ENCODE assay signal across 19 mouse cellular contexts in the genomic region with DNA sequence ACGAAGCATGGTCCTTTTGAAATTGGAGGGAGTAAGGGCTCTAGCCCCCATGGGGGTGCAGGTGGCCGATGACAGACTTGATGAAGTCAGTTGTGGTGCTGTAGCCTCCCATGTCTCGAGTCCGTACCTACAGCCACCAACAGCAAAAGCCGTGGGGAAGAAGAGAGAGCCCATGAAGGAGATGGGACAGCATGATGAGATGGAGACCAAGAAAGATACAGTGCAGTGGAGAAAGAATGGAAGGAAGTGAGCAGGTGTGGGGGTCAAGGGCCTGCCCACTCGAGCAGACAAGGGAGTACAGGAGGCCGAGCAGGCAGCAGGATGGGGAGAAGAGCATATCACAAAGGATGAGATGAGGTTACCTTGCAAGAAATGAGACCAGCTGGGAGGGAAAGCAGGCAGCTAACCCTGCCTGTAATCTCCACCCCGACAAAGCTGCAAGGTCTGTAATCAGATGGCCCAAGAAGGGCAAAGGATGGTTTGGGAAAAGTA. TPM values are rescaled to one million over a fixed set of nuclear protein-coding genes. Genes with fewer than 3 reads are reported as not detected.
DNase-seq lines count a peak whose midpoint lies in the region; ATAC-seq and TF ChIP-seq lines count a peak whose summit lies in the region.
"Had no signal": no experiment of that assay in that cellular context is flagged by ENCODE, and none has a peak within 500 bp of the region (broad histone marks: within the 10 kb centered on the region; RNA-seq: fewer than 3 reads in every experiment).

No protein-coding gene starts in this region.

- ATAC-seq in liver, embryonic 14.5 days (ENCODE audit: insufficient read depth), result peak; percentile 7; the same call in 1 of the 2 replicates
- ATAC-seq: forebrain, postnatal 0 days; midbrain, embryonic 16.5 days; Patski had no signal

- no peaks in the 10 kb centered on the region for H3K9me3 ChIP-seq in ES-E14 (ENCODE audit: control insufficient read depth, insufficient read depth, low read depth, low read length)
- H3K9me3 ChIP-seq in liver, embryonic 14.5 days (ENCODE audit: control insufficient read depth, low read length), result no peaks in the 10 kb centered on the region
- H3K9me3 ChIP-seq: embryonic facial prominence, embryonic 13.5 days; heart, embryonic 15.5 days; limb, embryonic 13.5 days; lung, embryonic 15.5 days had no signal

- in situ Hi-C loops in ES-E14 (cut with MboI; ENCODE audit: low sequenced_read_pairs in 2 of 2, unreplicated experiment in 2 of 2), result no loop called here

- no peaks in the 10 kb centered on the region for H3K27me3 ChIP-seq in liver, embryonic 14.5 days (ENCODE audit: control insufficient read depth, insufficient read depth, low read length)
- H3K27me3 ChIP-seq: embryonic facial prominence, embryonic 13.5 days; heart, embryonic 15.5 days; limb, embryonic 13.5 days; lung, embryonic 15.5 days; Patski had no signal

- no peak for TF ChIP-seq CTCF in layer of hippocampus, adult 2 months (conservative IDR thresholded peaks at IDR 0.05)
- TF ChIP-seq CTCF in liver, embryonic 14.5 days (IDR thresholded peaks at IDR 0.05; ENCODE audit: low read depth), result no peak

- no peak overlapping the region for H3K9ac ChIP-seq in ES-E14 (ENCODE audit: insufficient read depth, low read depth, low read length, poor library complexity, severe bottlenecking)
- H3K9ac ChIP-seq in liver, embryonic 14.5 days (replicated peaks), result no peak overlapping the region
- H3K9ac ChIP-seq: embryonic facial prominence, embryonic 13.5 days; forebrain, postnatal 0 days; heart, embryonic 15.5 days; limb, embryonic 13.5 days; lung, embryonic 15.5 days had no signal

- H3K27ac ChIP-seq in layer of hippocampus, adult 2 months, result peak overlapping the region; percentile 81
- H3K27ac ChIP-seq in ES-E14 (ENCODE audit: insufficient read depth, low read depth, low read length, poor library complexity, severe bottlenecking), result no peak overlapping the region
- no peak overlapping the region for H3K27ac ChIP-seq in liver, embryonic 14.5 days
- H3K27ac ChIP-seq: embryonic facial prominence, embryonic 13.5 days; heart, embryonic 15.5 days; limb, embryonic 13.5 days; lung, embryonic 15.5 days; macrophage had no signal

- no peak for DNase-seq in layer of hippocampus, adult 2 months (ENCODE audit: low spot score in 2 of 2)
- no peak for DNase-seq in layer of hippocampus, adult 9-11 months
- DNase-seq in 416B (ENCODE audit: low read depth), result peak; percentile 57
- DNase-seq in ES-E14 (ENCODE audit: low read depth, low spot score), result peak; percentile 31
- no peak for DNase-seq in liver, embryonic 14.5 days (ENCODE audit: low read depth in 3 of 3, low spot score in 3 of 3)
- no peak for DNase-seq in right cerebral cortex, adult 18-20 months
- DNase-seq in cerebellum, postnatal 10 days, result no peak
- DNase-seq in layer of hippocampus, postnatal 10 days (ENCODE audit: low spot score in 2 of 2), result no peak
- DNase-seq: cerebellum, postnatal 14 days; forebrain, postnatal 0 days; thymus, postnatal 25 days had no signal

- peaks cover 71% of the 10 kb centered on the region for H3K36me3 ChIP-seq in ES-E14 (ENCODE audit: control insufficient read depth, insufficient read depth, low read length, poor library complexity, severe bottlenecking)
- H3K36me3 ChIP-seq in liver, embryonic 14.5 days (replicated peaks; ENCODE audit: control insufficient read depth, insufficient read depth, low read depth), result peaks cover 61% of the 10 kb centered on the region

- 19% methylated on average over 8 of the region's 8 CpGs for WGBS in liver, embryonic 14.5 days (ENCODE audit: insufficient replicate concordance)

- no peak overlapping the region; the same call in 1 of the 2 replicates for H3K4me3 ChIP-seq in layer of hippocampus, adult 2 months
- no peak overlapping the region for H3K4me3 ChIP-seq in ES-E14 (ENCODE audit: insufficient read depth in 1 of 2, low read depth in 1 of 2, low read length in 2 of 2, poor library complexity in 1 of 2, severe bottlenecking in 1 of 2)
- no peak overlapping the region for H3K4me3 ChIP-seq in liver, embryonic 14.5 days (ENCODE audit: insufficient read depth in 1 of 2, low read depth in 2 of 2, low read length in 2 of 2)
- H3K4me3 ChIP-seq: embryonic facial prominence, embryonic 13.5 days; heart, embryonic 15.5 days; limb, embryonic 13.5 days; lung, embryonic 15.5 days had no signal

- no peak overlapping the region for H3K4me2 ChIP-seq in liver, embryonic 14.5 days (ENCODE audit: low read depth)
- H3K4me2 ChIP-seq: embryonic facial prominence, embryonic 13.5 days; heart, embryonic 15.5 days; limb, embryonic 13.5 days; lung, embryonic 15.5 days had no signal

- no peak for TF ChIP-seq EP300 in liver, embryonic 14.5 days (IDR thresholded peaks at IDR 0.05; ENCODE audit: low read depth)

- H3K4me1 ChIP-seq in ES-E14 (ENCODE audit: control insufficient read depth in 2 of 2, insufficient read depth in 2 of 2, low read length in 2 of 2, poor library complexity in 1 of 2), result no peaks in the 10 kb centered on the region
- peaks cover 5 to 24% of the 10 kb centered on the region in 2 experiments for H3K4me1 ChIP-seq in liver, embryonic 14.5 days (replicated peaks; ENCODE audit: control insufficient read depth in 2 of 2, insufficient read depth in 2 of 2, low read length in 1 of 2)

TF ChIP-seq in ES-E14, 5 proteins besides CTCF, POLR2A, EP300 and RAD21:
- TF ChIP-seq MAFK (IDR thresholded peaks at IDR 0.05; ENCODE audit: insufficient read depth, low read depth, low read length), result no peak
- no peak; the same call in 1 of the 2 replicates for TF ChIP-seq HCFC1 (IDR thresholded peaks at IDR 0.05; ENCODE audit: borderline replicate concordance, insufficient read depth, low read length)
- no peak for TF ChIP-seq ZC3H11A (IDR thresholded peaks at IDR 0.05; ENCODE audit: borderline replicate concordance, low read depth, low read length)
- no peak; the same call in none of the 2 replicates for TF ChIP-seq CHD2 (IDR thresholded peaks at IDR 0.05; ENCODE audit: low read depth, low read length)
- no peak for TF ChIP-seq ZNF384 (IDR thresholded peaks at IDR 0.05; ENCODE audit: low read depth, low read length)
TF ChIP-seq in ES-E14: peak in this region for 0.

RNA-seq across cellular contexts. Expression of a gene that starts 4.7 kb away (rescaled TPM):
- 100 to 1,000 TPM; 314 to 335 TPM for total RNA-seq in layer of hippocampus, adult 2 months (2021)
- total RNA-seq in ES-E14 (2012; rRNA removed), result 100 and 129 TPM in 2 replicates
- polyA plus RNA-seq in liver, embryonic 14.5 days (2012; rRNA removed), result 71.8 and 104 TPM in 2 replicates
- 95.1 and 105 TPM in 2 replicates for polyA plus RNA-seq in liver, embryonic 14.5 days (2014; fragmentation: Nextera tagmentation; extraction: Ambion mirVana)
- 100 to 1,000 TPM; 228 to 246 TPM for total RNA-seq in layer of hippocampus, postnatal 10 days (2021)

RNA-seq across cellular contexts. Expression of a gene that starts 5.4 kb away (rescaled TPM):
- total RNA-seq in layer of hippocampus, adult 2 months (2021), result 100 to 1,000 TPM; 146 to 167 TPM
- 1,148 and 1,555 TPM in 2 replicates for total RNA-seq in ES-E14 (2012; rRNA removed)
- 109 and 201 TPM in 2 replicates for polyA plus RNA-seq in liver, embryonic 14.5 days (2012; rRNA removed)
- 181 and 182 TPM in 2 replicates for polyA plus RNA-seq in liver, embryonic 14.5 days (2014; fragmentation: Nextera tagmentation; extraction: Ambion mirVana)
- 100 to 1,000 TPM; 171 to 187 TPM for total RNA-seq in layer of hippocampus, postnatal 10 days (2021)

RNA-seq across cellular contexts. Expression of a gene that starts 15.3 kb away (rescaled TPM):
- total RNA-seq in layer of hippocampus, adult 2 months (2021), result 10 to 100 TPM; 11.3 to 11.8 TPM
- 0.58 and 0.62 TPM in 2 replicates for total RNA-seq in ES-E14 (2012; rRNA removed)
- 0.32 and 0.37 TPM in 2 replicates for polyA plus RNA-seq in liver, embryonic 14.5 days (2012; rRNA removed)
- 0.05 TPM in 1 of 2 replicates, not detected in the other for polyA plus RNA-seq in liver, embryonic 14.5 days (2014; fragmentation: Nextera tagmentation; extraction: Ambion mirVana)
- 10 to 100 TPM; 15.6 to 16.2 TPM for total RNA-seq in layer of hippocampus, postnatal 10 days (2021)
- total RNA-seq: hematopoietic stem cell, adult 5-6 weeks had no signal
- polyA plus RNA-seq: macrophage had no signal

Comparison
In these comparisons a context has a peak if more than half of its experiments do, and no peak if none do; other contexts are left out.
1. DNase-seq: peak in 416B (single experiment) and ES-E14 (single experiment); none in layer of hippocampus, adult 2 months (0 of 2), layer of hippocampus, adult 9-11 months (single experiment), liver, embryonic 14.5 days (0 of 3), right cerebral cortex, adult 18-20 months (single experiment), cerebellum, postnatal 10 days (0 of 2) and layer of hippocampus, postnatal 10 days (0 of 2).